Mouse (Mus musculus) bone marrow, adult 2 months (tissue): ENCODE measurements around the gene Tm4sf1. TPM values are rescaled to one million over a fixed set of nuclear protein-coding genes. Genes with fewer than 3 reads are reported as not detected.

Experiments
- H3K27ac ChIP-seq: fragments of 200-500 bp; 2 replicates; pipeline ENCODE4 v1.5.1; 2012; ENCODE audit warnings: low read depth, mild to moderate bottlenecking, control low read depth, inconsistent platforms, low read length; ENCODE audit not compliant: control insufficient read depth, poor library complexity, insufficient read depth
- H3K4me1 ChIP-seq: fragments of 200-500 bp; 2 replicates; pipeline ENCODE4 v1.6.1; 2011; ENCODE audit warnings: low read length; ENCODE audit not compliant: control insufficient read depth, insufficient read depth
- H3K4me3 ChIP-seq: fragments of 200-500 bp; replicated peaks from 2 replicates; pipeline ENCODE3; 2011; ENCODE audit warnings: mild to moderate bottlenecking, low read depth, low read length, control low read depth; ENCODE audit not compliant: control insufficient read depth
- CTCF ChIP-seq: fragments of 200-500 bp; IDR thresholded peaks from 2 replicates; pipeline ENCODE4 v1.5.1; 2011; ENCODE audit warnings: low read length, control low read depth; ENCODE audit not compliant: control insufficient read depth, insufficient read depth
- POLR2A ChIP-seq: fragments of 200-500 bp; IDR thresholded peaks from 2 replicates; pipeline ENCODE4 v1.6.1; 2011; ENCODE audit warnings: low read depth, mild to moderate bottlenecking, control low read depth, low read length, borderline replicate concordance; ENCODE audit not compliant: control insufficient read depth
- WGBS: fragments of 180-500 bp; shearing (Covaris S2); methylation state at CpG from one replicate; pipeline ENCODE4 v1.1.7; 2018; 5-methylcytosine and 5-hydroxymethylcytosine counted together
- polyA plus RNA-seq: library from polyadenylated mRNA; stranded (reverse); fragments of >200 nt; gene quantifications from 2 replicates; pipeline ENCODE4 v1.2.4, GENCODE M21; 2011; ENCODE audit warnings: low replicate concordance; ENCODE audit not compliant: missing spikeins, insufficient read depth, insufficient read length

Tm4sf1 gene
- polyA plus RNA-seq: 1.6 and 8.9 TPM in 2 replicates

- no peak for TF ChIP-seq POLR2A
- TF ChIP-seq CTCF: no peak
- no peaks in the 10 kb centered on the region for H3K4me1 ChIP-seq
- H3K4me3 ChIP-seq: no peak within 1 kb of the TSS
- 73% methylated on average over 2 of the region's 2 CpGs for WGBS
- no peak within 1 kb of the TSS for H3K27ac ChIP-seq
Measured at GRCm38 (mm10) chr3:57301921-57302539, at the start of gene Tm4sf1. Tm4sf1 (minus strand) TSS chr3:57301988.

- H3K27ac ChIP-seq: no peak overlapping the region
- H3K4me1 ChIP-seq: no peaks in the 10 kb centered on the region
- no peak for TF ChIP-seq POLR2A
- no peak for TF ChIP-seq CTCF
- WGBS: 68% methylated on average over 5 of the region's 5 CpGs
- H3K4me3 ChIP-seq: no peak overlapping the region
Measured at GRCm38 (mm10) chr3:57344811-57345210, 43.0 kb upstream of the Tm4sf1 start.

GRCm38 (mm10) chr3:57343837-57344607 lies 42.2 kb upstream of the Tm4sf1 start:
- TF ChIP-seq POLR2A (no peak), CTCF (no peak)

GRCm38 (mm10) chr3:57342976-57343375 lies 41.2 kb upstream of the Tm4sf1 start:
- Histone ChIP-seq H3K4me1 (no peaks in the 10 kb centered on the region), H3K4me3 (no peak overlapping the region), H3K27ac (no peak overlapping the region)
- 78% methylated on average over 4 of the region's 4 CpGs for WGBS
- TF ChIP-seq POLR2A: no peak
- no peak for TF ChIP-seq CTCF

More at GRCm38 (mm10) chr3:57343837-57344607, 42.2 kb upstream of the Tm4sf1 start:
- Histone ChIP-seq H3K27ac (no peak overlapping the region), H3K4me1 (no peaks in the 10 kb centered on the region), H3K4me3 (no peak overlapping the region)
- 72% methylated on average over 11 of the region's 11 CpGs for WGBS

- 45% methylated on average over 3 of the region's 3 CpGs for WGBS
- TF ChIP-seq CTCF: no peak
- no peak for TF ChIP-seq POLR2A
- Histone ChIP-seq H3K4me3 (no peak overlapping the region), H3K4me1 (no peaks in the 10 kb centered on the region), H3K27ac (no peak overlapping the region)
Measured at GRCm38 (mm10) chr3:57341321-57341720, 39.5 kb upstream of the Tm4sf1 start.

GRCm38 (mm10) chr3:57335080-57335815 lies 33.5 kb upstream of the Tm4sf1 start:
- WGBS: 70% methylated on average over 3 of the region's 3 CpGs
- TF ChIP-seq POLR2A: no peak
- TF ChIP-seq CTCF: no peak

GRCm38 (mm10) chr3:57327941-57328340 lies 26.2 kb upstream of the Tm4sf1 start:
- 78% methylated on average over 6 of the region's 6 CpGs for WGBS
- H3K4me3 ChIP-seq: no peak overlapping the region

More at GRCm38 (mm10) chr3:57335080-57335815, 33.5 kb upstream of the Tm4sf1 start:
- H3K27ac ChIP-seq: no peak overlapping the region
- H3K4me1 ChIP-seq: no peaks in the 10 kb centered on the region
- no peak overlapping the region for H3K4me3 ChIP-seq

GRCm38 (mm10) chr3:57307076-57307475 lies 5.3 kb upstream of the Tm4sf1 start:
- Histone ChIP-seq H3K27ac (no peak overlapping the region), H3K4me1 (no peaks in the 10 kb centered on the region), H3K4me3 (no peak overlapping the region)
- 79% methylated on average over 3 of the region's 3 CpGs for WGBS
- no peak for TF ChIP-seq CTCF
- TF ChIP-seq POLR2A: no peak

More at GRCm38 (mm10) chr3:57327941-57328340, 26.2 kb upstream of the Tm4sf1 start:
- TF ChIP-seq POLR2A: no peak
- no peak for TF ChIP-seq CTCF
- H3K27ac ChIP-seq: no peak overlapping the region
- no peaks in the 10 kb centered on the region for H3K4me1 ChIP-seq
